Mouse (Mus musculus): ENCODE data around the gene Il2ra. TPM values are rescaled to one million over a fixed set of nuclear protein-coding genes. Genes with fewer than 3 reads are reported as not detected.

Gene Il2ra
- polyA plus RNA-seq, 1 experiment: 0.02 TPM

GRCm38 (mm10) chr2:11645297-11645696, 2.7 kb downstream of the Il2ra start:
- TF ChIP-seq TAL1 (IDR thresholded peaks at IDR 0.05; ENCODE audit: low read length): no peak
- TF ChIP-seq GATA1 (IDR thresholded peaks at IDR 0.05; ENCODE audit: low read length): no peak
- Histone ChIP-seq H3K27me3 (ENCODE audit: control insufficient read depth) (no peaks in the 10 kb centered on the region), H3K9me3 (ENCODE audit: control insufficient read depth, low read length) (no peaks in the 10 kb centered on the region), H3K36me3 (ENCODE audit: control insufficient read depth) (no peaks in the 10 kb centered on the region), H3K4me1 (ENCODE audit: control insufficient read depth) (no peaks in the 10 kb centered on the region), H3K4me3 (replicated peaks) (no peak overlapping the region)

GRCm38 (mm10) chr2:11651476-11651875, 8.9 kb downstream of the Il2ra start:
- no peak for TF ChIP-seq GATA1 (IDR thresholded peaks at IDR 0.05; ENCODE audit: low read length)
- no peak for TF ChIP-seq TAL1 (IDR thresholded peaks at IDR 0.05; ENCODE audit: low read length)
- Histone ChIP-seq H3K36me3 (ENCODE audit: control insufficient read depth) (no peaks in the 10 kb centered on the region), H3K27me3 (ENCODE audit: control insufficient read depth) (no peaks in the 10 kb centered on the region), H3K4me3 (replicated peaks) (no peak overlapping the region), H3K9me3 (ENCODE audit: control insufficient read depth, low read length) (no peaks in the 10 kb centered on the region), H3K4me1 (ENCODE audit: control insufficient read depth) (no peaks in the 10 kb centered on the region)

- Histone ChIP-seq H3K4me1 (ENCODE audit: control insufficient read depth) (no peaks in the 10 kb centered on the region), H3K36me3 (ENCODE audit: control insufficient read depth) (no peaks in the 10 kb centered on the region), H3K9me3 (ENCODE audit: control insufficient read depth, low read length) (no peaks in the 10 kb centered on the region), H3K27me3 (ENCODE audit: control insufficient read depth) (no peaks in the 10 kb centered on the region), H3K4me3 (replicated peaks) (no peak overlapping the region)
- no peak for TF ChIP-seq TAL1 (IDR thresholded peaks at IDR 0.05; ENCODE audit: low read length)
- no peak for TF ChIP-seq GATA1 (IDR thresholded peaks at IDR 0.05; ENCODE audit: low read length)
These were observed 9.6 kb downstream of the Il2ra start for GRCm38 (mm10) chr2:11652196-11652595.

GRCm38 (mm10) chr2:11652780-11653179, 10.2 kb downstream of the Il2ra start:
- no peak for TF ChIP-seq GATA1 (IDR thresholded peaks at IDR 0.05; ENCODE audit: low read length)
- Histone ChIP-seq H3K4me1 (ENCODE audit: control insufficient read depth) (no peaks in the 10 kb centered on the region), H3K4me3 (replicated peaks) (no peak overlapping the region), H3K36me3 (ENCODE audit: control insufficient read depth) (no peaks in the 10 kb centered on the region), H3K9me3 (ENCODE audit: control insufficient read depth, low read length) (no peaks in the 10 kb centered on the region), H3K27me3 (ENCODE audit: control insufficient read depth) (no peaks in the 10 kb centered on the region)

- Histone ChIP-seq H3K4me1 (ENCODE audit: control insufficient read depth) (no peaks in the 10 kb centered on the region), H3K4me3 (replicated peaks) (no peak overlapping the region), H3K27me3 (ENCODE audit: control insufficient read depth) (no peaks in the 10 kb centered on the region)
These were observed 10.7 kb downstream of the Il2ra start for GRCm38 (mm10) chr2:11653330-11653729.

GRCm38 (mm10) chr2:11653780-11654179, 11.2 kb downstream of the Il2ra start:
- H3K36me3 ChIP-seq (ENCODE audit: control insufficient read depth): no peaks in the 10 kb centered on the region
- no peaks in the 10 kb centered on the region for H3K9me3 ChIP-seq (ENCODE audit: control insufficient read depth, low read length)
- TF ChIP-seq TAL1 (IDR thresholded peaks at IDR 0.05; ENCODE audit: low read length) (no peak), GATA1 (IDR thresholded peaks at IDR 0.05; ENCODE audit: low read length) (no peak)
- no peak overlapping the region for H3K4me3 ChIP-seq (replicated peaks)
- no peaks in the 10 kb centered on the region for H3K4me1 ChIP-seq (ENCODE audit: control insufficient read depth)
- H3K27me3 ChIP-seq (ENCODE audit: control insufficient read depth): no peaks in the 10 kb centered on the region

More at GRCm38 (mm10) chr2:11653330-11653729, 10.7 kb downstream of the Il2ra start:
- Histone ChIP-seq H3K9me3 (ENCODE audit: control insufficient read depth, low read length) (no peaks in the 10 kb centered on the region), H3K36me3 (ENCODE audit: control insufficient read depth) (no peaks in the 10 kb centered on the region)
- TF ChIP-seq TAL1 (IDR thresholded peaks at IDR 0.05; ENCODE audit: low read length) (no peak), GATA1 (IDR thresholded peaks at IDR 0.05; ENCODE audit: low read length) (no peak)

- Histone ChIP-seq H3K4me1 (ENCODE audit: control insufficient read depth) (no peaks in the 10 kb centered on the region), H3K27me3 (ENCODE audit: control insufficient read depth) (no peaks in the 10 kb centered on the region), H3K4me3 (replicated peaks) (no peak overlapping the region), H3K9me3 (ENCODE audit: control insufficient read depth, low read length) (no peaks in the 10 kb centered on the region), H3K36me3 (ENCODE audit: control insufficient read depth) (no peaks in the 10 kb centered on the region)
- no peak for TF ChIP-seq TAL1 (IDR thresholded peaks at IDR 0.05; ENCODE audit: low read length)
- no peak for TF ChIP-seq GATA1 (IDR thresholded peaks at IDR 0.05; ENCODE audit: low read length)
These were observed 12.7 kb downstream of the Il2ra start for GRCm38 (mm10) chr2:11654990-11655931.

GRCm38 (mm10) chr2:11657581-11657980, 15.0 kb downstream of the Il2ra start:
- no peak for TF ChIP-seq TAL1 (IDR thresholded peaks at IDR 0.05; ENCODE audit: low read length)
- TF ChIP-seq GATA1 (IDR thresholded peaks at IDR 0.05; ENCODE audit: low read length): no peak
- H3K4me3 ChIP-seq (replicated peaks): no peak overlapping the region
- H3K9me3 ChIP-seq (ENCODE audit: control insufficient read depth, low read length): no peaks in the 10 kb centered on the region
- H3K36me3 ChIP-seq (ENCODE audit: control insufficient read depth): no peaks in the 10 kb centered on the region
- H3K27me3 ChIP-seq (ENCODE audit: control insufficient read depth): no peaks in the 10 kb centered on the region
- no peaks in the 10 kb centered on the region for H3K4me1 ChIP-seq (ENCODE audit: control insufficient read depth)

- no peaks in the 10 kb centered on the region for H3K9me3 ChIP-seq (ENCODE audit: control insufficient read depth, low read length)
- H3K4me1 ChIP-seq (ENCODE audit: control insufficient read depth): no peaks in the 10 kb centered on the region
- H3K4me3 ChIP-seq (replicated peaks): no peak overlapping the region
- no peaks in the 10 kb centered on the region for H3K27me3 ChIP-seq (ENCODE audit: control insufficient read depth)
- no peaks in the 10 kb centered on the region for H3K36me3 ChIP-seq (ENCODE audit: control insufficient read depth)
- TF ChIP-seq GATA1 (IDR thresholded peaks at IDR 0.05; ENCODE audit: low read length) (no peak), TAL1 (IDR thresholded peaks at IDR 0.05; ENCODE audit: low read length) (no peak)
These were observed 16.7 kb downstream of the Il2ra start for GRCm38 (mm10) chr2:11659263-11659662.
